Mouse (Mus musculus): Measurements from ENCODE around the gene U2af1. TPM values are rescaled to one million over a fixed set of nuclear protein-coding genes. Genes with fewer than 3 reads are reported as not detected.
"Not testable (repeated sequence)": the region's sequence is repeated elsewhere in the genome, so short reads cannot be mapped to it uniquely, and the experiment has no call there.

Gene U2af1
- polyA plus RNA-seq, 3 experiments from 2014 or later, result 53.0 to 103 (median 62.4) TPM

GRCm38 (mm10) chr17:31613086-31613755, 45.5 kb downstream of the U2af1 start:
- ATAC-seq, result no peak

GRCm38 (mm10) chr17:31609895-31610294, 48.8 kb downstream of the U2af1 start:
- no peak for ATAC-seq

- ATAC-seq, result not testable (repeated sequence)
These were observed 49.5 kb downstream of the U2af1 start for GRCm38 (mm10) chr17:31609173-31609572.

- ATAC-seq, result no peak
These were observed 51.3 kb downstream of the U2af1 start for GRCm38 (mm10) chr17:31607256-31607951.

GRCm38 (mm10) chr17:31606424-31606823, 52.3 kb downstream of the U2af1 start:
- no peak for ATAC-seq

GRCm38 (mm10) chr17:31598593-31598992, 60.1 kb downstream of the U2af1 start:
- ATAC-seq, result no peak

- ATAC-seq, result no peak
These were observed 60.7 kb downstream of the U2af1 start for GRCm38 (mm10) chr17:31597957-31598356.

Other genes with a start within 250 kb of the U2af1 start
- 10 to 100 TPM; 11.4 to 17.7 (median 17.7) TPM for gene Wdr4, start 138.9 kb downstream of the U2af1 start, polyA plus RNA-seq (2017; shearing (Covaris generic))
- 100 to 1,000 TPM; 229 to 248 (median 246) TPM for gene Ndufv3, start 138.8 kb downstream of the U2af1 start, polyA plus RNA-seq (2017; shearing (Covaris generic))
- gene Pknox1, start 94.2 kb downstream of the U2af1 start, polyA plus RNA-seq (2017; shearing (Covaris generic)), result 10 to 100 TPM; 42.0 to 53.1 (median 44.8) TPM
- under 1 TPM in 2 of 3 experiments, not detected in 1; 0.08 to 0.13 TPM for gene Cbs, start 21.7 kb downstream of the U2af1 start, polyA plus RNA-seq (2017; shearing (Covaris generic))
- not detected for gene Cryaa, start 18.9 kb upstream of the U2af1 start, polyA plus RNA-seq (2017; shearing (Covaris generic))
- 1 to 10 TPM; 2.5 to 3.8 (median 2.7) TPM for gene Sik1, start 196.9 kb upstream of the U2af1 start, polyA plus RNA-seq (2017; shearing (Covaris generic))

Data from inflammation-experienced regulatory T-cells, adult 6 months (primary cell).